Mouse (Mus musculus) spleen, adult 2 months (tissue): Measurements from ENCODE around the gene Dnajb8.

Experiments used
- CTCF ChIP-seq: fragments of 200-500 bp; IDR thresholded peaks from 2 replicates; pipeline ENCODE4 v1.5.1; 2011; ENCODE audit warnings: mild to moderate bottlenecking, inconsistent platforms; ENCODE audit not compliant: insufficient read depth, insufficient read length, insufficient replicate concordance; ENCODE audit errors: extremely low read depth
- POLR2A ChIP-seq: fragments of 200-500 bp; IDR thresholded peaks from 2 replicates; pipeline ENCODE4 v1.6.1; 2011; ENCODE audit warnings: low read depth, low read length, inconsistent platforms

DNA sequence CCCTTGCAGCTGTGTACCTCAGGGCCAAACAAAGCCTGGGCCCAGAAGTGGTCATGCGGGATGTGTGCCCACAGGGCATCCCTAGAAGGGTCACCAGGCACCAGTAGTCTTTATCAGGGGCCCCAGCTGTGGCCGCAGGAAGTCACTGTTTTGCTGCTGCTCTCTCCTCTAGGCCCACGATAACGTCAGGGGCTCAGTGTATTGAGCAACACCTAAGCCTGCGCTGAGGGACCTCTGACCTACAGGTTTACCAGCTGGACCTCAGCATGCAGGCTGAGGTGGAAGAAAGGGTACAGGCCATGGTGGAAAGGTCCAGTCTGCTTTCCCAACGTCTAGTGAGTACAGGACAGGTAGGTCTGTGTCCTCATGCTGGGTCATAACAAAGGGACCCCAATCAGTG, 32.0 kb downstream of the Dnajb8 start:
- TF ChIP-seq POLR2A (no peak), CTCF (no peak)
